Mouse (Mus musculus) limb, embryonic 13.5 days (tissue): ENCODE data around the gene Bbs7. TPM values are rescaled to one million over a fixed set of nuclear protein-coding genes. Genes with fewer than 3 reads are reported as not detected.

Source experiments
- polyA plus RNA-seq: library from polyadenylated mRNA; unstranded; fragments of >200 nt; fragmentation: Nextera tagmentation; extraction: Ambion mirVana; gene quantifications from 2 replicates; pipeline ENCODE4 v1.2.1, GENCODE M21; 2015

The Bbs7 gene
- polyA plus RNA-seq, 1 experiment from 2014 or later, result 19.9 TPM

Other genes with a start within 250 kb of the Bbs7 start
- gene Anxa5, start 137.6 kb downstream of the Bbs7 start, polyA plus RNA-seq, result 334 and 341 TPM in 2 replicates
- 1.5 and 2.2 TPM in 2 replicates for gene 1810062G17Rik, start 137.5 kb downstream of the Bbs7 start, polyA plus RNA-seq
- gene Gm11549, start 91.7 kb downstream of the Bbs7 start, polyA plus RNA-seq, result 0.08 TPM in 1 of 2 replicates, not detected in the other
- 67.2 and 69.9 TPM in 2 replicates for gene Exosc9, start 60.9 kb downstream of the Bbs7 start, polyA plus RNA-seq
- 156 and 165 TPM in 2 replicates for gene Ccna2, start 41.3 kb downstream of the Bbs7 start, polyA plus RNA-seq
- 1.9 and 3.2 TPM in 2 replicates for gene Trpc3, start 76.7 kb upstream of the Bbs7 start, polyA plus RNA-seq
- 57.3 and 58.7 TPM in 2 replicates for gene 4932438A13Rik, start 249.6 kb upstream of the Bbs7 start, polyA plus RNA-seq